Mouse (Mus musculus): ENCODE measurements around the gene 2900011O08Rik. TPM values are rescaled to one million over a fixed set of nuclear protein-coding genes. Genes with fewer than 3 reads are reported as not detected.
"Not testable (repeated sequence)": the region's sequence is repeated elsewhere in the genome, so short reads cannot be mapped to it uniquely, and the experiment has no call there.

Gene 2900011O08Rik
- total RNA-seq, 2 experiments from 2014 or later, result not detected

GRCm38 (mm10) chr16:14058541-14058940 is 72.1 kb downstream of the 2900011O08Rik start:
- no peak overlapping the region for H3K4me3 ChIP-seq
- no peak overlapping the region for H3K27ac ChIP-seq
- intact Hi-C loops (cut with DNase I), result no loop called here
- no peak for TF ChIP-seq CTCF (IDR thresholded peaks at IDR 0.05)
- no peak for DNase-seq

- no peak for DNase-seq
- H3K27ac ChIP-seq, result no peak overlapping the region
- H3K4me3 ChIP-seq, result no peak overlapping the region
- no peak for TF ChIP-seq CTCF (IDR thresholded peaks at IDR 0.05)
- intact Hi-C loops (cut with DNase I), result no loop called here
These were observed 72.9 kb downstream of the 2900011O08Rik start for GRCm38 (mm10) chr16:14059118-14059854.

- H3K4me3 ChIP-seq, result no peak overlapping the region
- no peak for TF ChIP-seq CTCF (IDR thresholded peaks at IDR 0.05)
- H3K27ac ChIP-seq, result no peak overlapping the region
- intact Hi-C loops (cut with DNase I), result no loop called here
- DNase-seq, result no peak
These were observed 73.5 kb downstream of the 2900011O08Rik start for GRCm38 (mm10) chr16:14059869-14060268.

GRCm38 (mm10) chr16:14066571-14066970 is 80.2 kb downstream of the 2900011O08Rik start:
- intact Hi-C loops (cut with DNase I); H3K27ac ChIP-seq; DNase-seq; H3K4me3 ChIP-seq: not testable (repeated sequence)

GRCm38 (mm10) chr16:14068701-14069100 is 82.3 kb downstream of the 2900011O08Rik start:
- H3K27ac ChIP-seq; intact Hi-C loops (cut with DNase I); H3K4me3 ChIP-seq; DNase-seq: not testable (repeated sequence)

GRCm38 (mm10) chr16:14070471-14071169 is 84.2 kb downstream of the 2900011O08Rik start:
- intact Hi-C loops (cut with DNase I), result no loop called here

GRCm38 (mm10) chr16:14082925-14083324 is 96.5 kb downstream of the 2900011O08Rik start:
- no peak for DNase-seq
- intact Hi-C loops (cut with DNase I), result no loop called here
- no peak for TF ChIP-seq CTCF (IDR thresholded peaks at IDR 0.05)
- Histone ChIP-seq H3K27ac (no peak overlapping the region), H3K4me3 (no peak overlapping the region)

More at GRCm38 (mm10) chr16:14070471-14071169, 84.2 kb downstream of the 2900011O08Rik start:
- no peak for DNase-seq
- Histone ChIP-seq H3K4me3 (no peak overlapping the region), H3K27ac (no peak overlapping the region)
- TF ChIP-seq CTCF (IDR thresholded peaks at IDR 0.05), result no peak

- Histone ChIP-seq H3K27ac (no peak overlapping the region), H3K4me3 (no peak overlapping the region)
- DNase-seq, result no peak
- intact Hi-C loops (cut with DNase I), result no loop called here
- TF ChIP-seq CTCF (IDR thresholded peaks at IDR 0.05), result no peak
These were observed 101.8 kb downstream of the 2900011O08Rik start for GRCm38 (mm10) chr16:14088249-14088648.

- no peak overlapping the region for H3K27ac ChIP-seq
- no peak overlapping the region for H3K4me3 ChIP-seq
- no peak for DNase-seq
- intact Hi-C loops (cut with DNase I), result no loop called here
- TF ChIP-seq CTCF (IDR thresholded peaks at IDR 0.05), result no peak
These were observed 102.9 kb downstream of the 2900011O08Rik start for GRCm38 (mm10) chr16:14089296-14089695.

- H3K27ac ChIP-seq, result no peak overlapping the region
- intact Hi-C loops (cut with DNase I), result loop anchor here (1.0 kb wide), 1 partner anchor 38 kb away; no protein-coding TSS in a partner anchor
- no peak overlapping the region for H3K4me3 ChIP-seq
- no peak for TF ChIP-seq CTCF (IDR thresholded peaks at IDR 0.05)
- DNase-seq, result no peak
These were observed 105.4 kb downstream of the 2900011O08Rik start for GRCm38 (mm10) chr16:14091771-14092170.

GRCm38 (mm10) chr16:14105891-14106290 is 119.5 kb downstream of the 2900011O08Rik start:
- Histone ChIP-seq H3K27ac (no peak overlapping the region), H3K4me3 (no peak overlapping the region)
- intact Hi-C loops (cut with DNase I), result no loop called here
- TF ChIP-seq CTCF (IDR thresholded peaks at IDR 0.05), result no peak
- peak; percentile 30 for DNase-seq

GRCm38 (mm10) chr16:14109651-14110230 is 123.3 kb downstream of the 2900011O08Rik start:
- intact Hi-C loops (cut with DNase I), result no loop called here
- no peak overlapping the region for H3K4me3 ChIP-seq
- no peak overlapping the region for H3K27ac ChIP-seq
- no peak for DNase-seq
- TF ChIP-seq CTCF (IDR thresholded peaks at IDR 0.05), result no peak

- H3K4me3 ChIP-seq, result no peak overlapping the region
- intact Hi-C loops (cut with DNase I), result no loop called here
- DNase-seq, result no peak
- no peak for TF ChIP-seq CTCF (IDR thresholded peaks at IDR 0.05)
- H3K27ac ChIP-seq, result no peak overlapping the region
These were observed 124.5 kb downstream of the 2900011O08Rik start for GRCm38 (mm10) chr16:14110922-14111321.

Measured in gastrocnemius, adult 2 months (tissue).